23 mouse cellular contexts compared by ENCODE assay signal in genomic region chr12:32141766-32142165, GRCm38 (mm10).
DNase-seq lines count a peak whose midpoint lies in the region; ATAC-seq and TF ChIP-seq lines count a peak whose summit lies in the region.
"Had no signal": no experiment of that assay in that cellular context is flagged by ENCODE, and none has a peak within 500 bp of the region (broad histone marks: within the 10 kb centered on the region; RNA-seq: fewer than 3 reads in every experiment).

No protein-coding gene starts in this region.

- no peaks in the 10 kb centered on the region for H3K27me3 ChIP-seq in liver, embryonic 12.5 days (replicated peaks)
- H3K27me3 ChIP-seq in liver, embryonic 14.5 days (ENCODE audit: control insufficient read depth, insufficient read depth, low read length), result no peaks in the 10 kb centered on the region
- no peaks in the 10 kb centered on the region for H3K27me3 ChIP-seq in liver, postnatal 0 days (ENCODE audit: insufficient read depth, low read length)
- H3K27me3 ChIP-seq in liver, embryonic 16.5 days (ENCODE audit: control insufficient read depth, insufficient read depth, low read depth, low read length), result no peaks in the 10 kb centered on the region
- no peaks in the 10 kb centered on the region for H3K27me3 ChIP-seq in hindbrain, embryonic 16.5 days (replicated peaks; ENCODE audit: control insufficient read depth, insufficient read depth, low read length)
- H3K27me3 ChIP-seq: embryonic facial prominence, embryonic 12.5 days; forebrain, embryonic 13.5 days; forebrain, embryonic 15.5 days; Patski had no signal

- TF ChIP-seq EP300 in liver, embryonic 14.5 days (IDR thresholded peaks at IDR 0.05; ENCODE audit: low read depth), result no peak
- no peak for TF ChIP-seq EP300 in liver, postnatal 0 days (IDR thresholded peaks at IDR 0.05; ENCODE audit: low read depth)

- no peaks in the 10 kb centered on the region for H3K9me3 ChIP-seq in liver, embryonic 12.5 days (replicated peaks)
- no peaks in the 10 kb centered on the region for H3K9me3 ChIP-seq in liver, embryonic 14.5 days (ENCODE audit: control insufficient read depth, low read length)
- H3K9me3 ChIP-seq in liver, postnatal 0 days (ENCODE audit: low read length), result no peaks in the 10 kb centered on the region
- no peaks in the 10 kb centered on the region for H3K9me3 ChIP-seq in liver, embryonic 16.5 days (replicated peaks; ENCODE audit: control insufficient read depth, low read length)
- no peaks in the 10 kb centered on the region for H3K9me3 ChIP-seq in hindbrain, embryonic 16.5 days (ENCODE audit: control insufficient read depth, low read length)
- H3K9me3 ChIP-seq: embryonic facial prominence, embryonic 10.5 days; embryonic facial prominence, embryonic 12.5 days; forebrain, embryonic 13.5 days; forebrain, embryonic 15.5 days had no signal

- H3K27ac ChIP-seq in liver, embryonic 12.5 days, result peak overlapping the region; percentile 95
- H3K27ac ChIP-seq in liver, embryonic 14.5 days, result peak overlapping the region; percentile 93
- H3K27ac ChIP-seq in liver, postnatal 0 days (ENCODE audit: low read depth), result no peak overlapping the region
- 0 out of 2 replicates have a peak overlapping the region, but pooled peaks have one; percentile 7 for H3K27ac ChIP-seq in brown adipose tissue, adult 24 weeks (replicated peaks; ENCODE audit: low read depth, low read length)
- peak overlapping the region; percentile 95 for H3K27ac ChIP-seq in liver, embryonic 16.5 days (ENCODE audit: low read length)
- no peak overlapping the region for H3K27ac ChIP-seq in hindbrain, embryonic 16.5 days (ENCODE audit: low read depth, low read length)
- H3K27ac ChIP-seq: embryonic facial prominence, embryonic 10.5 days; embryonic facial prominence, embryonic 12.5 days; forebrain, embryonic 13.5 days; forebrain, embryonic 15.5 days had no signal

- H3K4me3 ChIP-seq in liver, embryonic 12.5 days, result no peak overlapping the region
- H3K4me3 ChIP-seq in liver, embryonic 14.5 days (ENCODE audit: insufficient read depth in 1 of 2, low read depth in 2 of 2, low read length in 2 of 2), result no peak overlapping the region
- no peak overlapping the region for H3K4me3 ChIP-seq in liver, postnatal 0 days (ENCODE audit: low read depth, low read length)
- H3K4me3 ChIP-seq in brown adipose tissue, adult 24 weeks (ENCODE audit: insufficient read depth, low read depth, low read length), result no peak overlapping the region
- H3K4me3 ChIP-seq in liver, embryonic 16.5 days (ENCODE audit: low read depth, low read length), result no peak overlapping the region
- no peak overlapping the region for H3K4me3 ChIP-seq in hindbrain, embryonic 16.5 days (ENCODE audit: low read length)
- H3K4me3 ChIP-seq: embryonic facial prominence, embryonic 10.5 days; embryonic facial prominence, embryonic 12.5 days; forebrain, embryonic 13.5 days; forebrain, embryonic 15.5 days had no signal

- H3K4me1 ChIP-seq in liver, embryonic 12.5 days, result peaks cover 68% of the 10 kb centered on the region
- H3K4me1 ChIP-seq in liver, embryonic 14.5 days (replicated peaks; ENCODE audit: control insufficient read depth in 2 of 2, insufficient read depth in 2 of 2, low read length in 1 of 2), result peaks cover 52 to 54% of the 10 kb centered on the region in 2 experiments
- peaks cover 21% of the 10 kb centered on the region for H3K4me1 ChIP-seq in liver, postnatal 0 days (ENCODE audit: insufficient read depth)
- peaks cover 7% of the 10 kb centered on the region for H3K4me1 ChIP-seq in brown adipose tissue, adult 24 weeks (ENCODE audit: control insufficient read depth, insufficient read depth, insufficient read length, low read length)
- H3K4me1 ChIP-seq in liver, embryonic 16.5 days (ENCODE audit: control insufficient read depth, low read depth, low read length), result peaks cover 40% of the 10 kb centered on the region
- H3K4me1 ChIP-seq in hindbrain, embryonic 16.5 days (ENCODE audit: control insufficient read depth, insufficient read depth, low read depth, low read length), result no peaks in the 10 kb centered on the region
- H3K4me1 ChIP-seq: forebrain, embryonic 13.5 days; forebrain, embryonic 15.5 days had no signal

- H3K4me2 ChIP-seq in liver, embryonic 12.5 days, result no peak overlapping the region
- H3K4me2 ChIP-seq in liver, embryonic 14.5 days (ENCODE audit: low read depth), result no peak overlapping the region
- H3K4me2 ChIP-seq in liver, postnatal 0 days (ENCODE audit: low read depth, low read length), result no peak overlapping the region
- no peak overlapping the region for H3K4me2 ChIP-seq in liver, embryonic 16.5 days (ENCODE audit: low read depth, low read length)
- no peak overlapping the region for H3K4me2 ChIP-seq in hindbrain, embryonic 16.5 days (ENCODE audit: low read length)
- H3K4me2 ChIP-seq: embryonic facial prominence, embryonic 12.5 days; forebrain, embryonic 13.5 days; forebrain, embryonic 15.5 days had no signal

- ATAC-seq in liver, embryonic 12.5 days, result no peak
- no peak for ATAC-seq in liver, embryonic 14.5 days (ENCODE audit: insufficient read depth)
- no peak for ATAC-seq in liver, postnatal 0 days
- no peak for ATAC-seq in liver, embryonic 16.5 days (ENCODE audit: low read depth)
- no peak for ATAC-seq in hindbrain, embryonic 16.5 days
- ATAC-seq: activated CD4-positive, CD25-positive, alpha-beta regulatory T cell, adult 4 months; forebrain, embryonic 13.5 days; forebrain, embryonic 15.5 days; forebrain, postnatal 0 days; Patski had no signal

- TF ChIP-seq CTCF in liver, embryonic 14.5 days (IDR thresholded peaks at IDR 0.05; ENCODE audit: low read depth), result no peak
- no peak for TF ChIP-seq CTCF in liver, postnatal 0 days (IDR thresholded peaks at IDR 0.05; ENCODE audit: low read depth)

- H3K36me3 ChIP-seq in liver, embryonic 12.5 days, result no peaks in the 10 kb centered on the region
- no peaks in the 10 kb centered on the region for H3K36me3 ChIP-seq in liver, embryonic 14.5 days (replicated peaks; ENCODE audit: control insufficient read depth, insufficient read depth, low read depth)
- H3K36me3 ChIP-seq in liver, postnatal 0 days (replicated peaks; ENCODE audit: insufficient read depth, low read length), result no peaks in the 10 kb centered on the region
- H3K36me3 ChIP-seq in liver, embryonic 16.5 days (ENCODE audit: control insufficient read depth, insufficient read depth), result no peaks in the 10 kb centered on the region
- H3K36me3 ChIP-seq in hindbrain, embryonic 16.5 days (ENCODE audit: control insufficient read depth, insufficient read depth, low read length), result no peaks in the 10 kb centered on the region
- H3K36me3 ChIP-seq: embryonic facial prominence, embryonic 10.5 days; embryonic facial prominence, embryonic 12.5 days; forebrain, embryonic 15.5 days had no signal

- peak overlapping the region; percentile 74 for H3K9ac ChIP-seq in liver, embryonic 12.5 days
- peak overlapping the region; percentile 65 for H3K9ac ChIP-seq in liver, embryonic 14.5 days (replicated peaks)
- H3K9ac ChIP-seq in liver, postnatal 0 days (replicated peaks), result no peak overlapping the region
- H3K9ac ChIP-seq in liver, embryonic 16.5 days (ENCODE audit: low read depth, low read length), result no peak overlapping the region; the same call in 1 of the 2 replicates
- no peak overlapping the region for H3K9ac ChIP-seq in hindbrain, embryonic 16.5 days (ENCODE audit: low read depth, low read length)
- H3K9ac ChIP-seq: embryonic facial prominence, embryonic 12.5 days; forebrain, embryonic 13.5 days; forebrain, embryonic 15.5 days; forebrain, postnatal 0 days had no signal

- DNase-seq in liver, result no peak
- no peak for DNase-seq in liver, embryonic 14.5 days (ENCODE audit: low read depth in 3 of 3, low spot score in 3 of 3)
- DNase-seq in liver, postnatal 0 days, result no peak
- no peak for DNase-seq in spleen, postnatal 4 days (ENCODE audit: low spot score in 2 of 2)
- DNase-seq: adrenal gland, adult 8-10 months; adrenal gland, postnatal 14 days; adrenal gland, postnatal 36 days; cerebellum, adult 11-12 months; cerebellum, adult 2 months; cerebellum, adult 9-10 months; cerebellum, postnatal 10 days; cerebellum, postnatal 25 days; forebrain, postnatal 0 days had no signal

Comparison
In these comparisons a context has a peak if more than half of its experiments do, and no peak if none do; other contexts are left out.
1. H3K27ac ChIP-seq: peak in liver, embryonic 12.5 days (single experiment), liver, embryonic 14.5 days (single experiment), brown adipose tissue, adult 24 weeks (single experiment) and liver, embryonic 16.5 days (single experiment); none in liver, postnatal 0 days (single experiment) and hindbrain, embryonic 16.5 days (single experiment).
2. H3K9ac ChIP-seq: peak in liver, embryonic 12.5 days (single experiment) and liver, embryonic 14.5 days (single experiment); none in liver, postnatal 0 days (single experiment), liver, embryonic 16.5 days (single experiment) and hindbrain, embryonic 16.5 days (single experiment).